Mouse (Mus musculus) CD4-positive, CD25-positive, alpha-beta regulatory T cell, adult 2 months (primary cell): ENCODE results near the gene Gmds.

Experiments used
- DNase-seq: peaks from one replicate; pipeline ENCODE4 v3.0.0-alpha.2; 2012; ENCODE audit warnings: low read depth, low spot score

Gmds gene

GRCm38 (mm10) chr13:32026226-32026975, 312.1 kb downstream of the Gmds start:
- DNase-seq: no peak

- no peak for DNase-seq
Observed at GRCm38 (mm10) chr13:32024822-32025221, 313.7 kb downstream of the Gmds start.

GRCm38 (mm10) chr13:32020455-32021249, 317.9 kb downstream of the Gmds start:
- DNase-seq: no peak

- no peak for DNase-seq
Observed at GRCm38 (mm10) chr13:32019256-32019620, 319.3 kb downstream of the Gmds start.

- DNase-seq: no peak
Observed at GRCm38 (mm10) chr13:32018518-32019255, 319.9 kb downstream of the Gmds start.

- DNase-seq: no peak
Observed at GRCm38 (mm10) chr13:32008802-32009201, 329.7 kb downstream of the Gmds start.

GRCm38 (mm10) chr13:32008116-32008641, 330.4 kb downstream of the Gmds start:
- no peak for DNase-seq

GRCm38 (mm10) chr13:31993391-31993790, 345.1 kb downstream of the Gmds start:
- DNase-seq: no peak

GRCm38 (mm10) chr13:31992409-31993201, 345.9 kb downstream of the Gmds start:
- DNase-seq: no peak

- DNase-seq: no peak
Observed at GRCm38 (mm10) chr13:31981198-31981597, 357.3 kb downstream of the Gmds start.

- no peak for DNase-seq
Observed at GRCm38 (mm10) chr13:31978126-31978525, 360.4 kb downstream of the Gmds start.

- no peak for DNase-seq
Observed at GRCm38 (mm10) chr13:31974751-31975479, 363.6 kb downstream of the Gmds start.

- DNase-seq: no peak
Observed at GRCm38 (mm10) chr13:31971040-31971501, 367.5 kb downstream of the Gmds start.

GRCm38 (mm10) chr13:31968272-31968671, 370.3 kb downstream of the Gmds start:
- no peak for DNase-seq

GRCm38 (mm10) chr13:31966931-31967532, 371.5 kb downstream of the Gmds start:
- no peak for DNase-seq

GRCm38 (mm10) chr13:31960514-31960913, 378.0 kb downstream of the Gmds start:
- DNase-seq: no peak

- no peak for DNase-seq
Observed at GRCm38 (mm10) chr13:31958346-31959335, 379.9 kb downstream of the Gmds start.

GRCm38 (mm10) chr13:31956584-31956983, 382.0 kb downstream of the Gmds start:
- DNase-seq: peak; percentile 70

GRCm38 (mm10) chr13:31956112-31956511, 382.4 kb downstream of the Gmds start:
- DNase-seq: no peak
